Mouse (Mus musculus) erythroblast, embryonic 14.5 days (primary cell): Measurements from ENCODE around the gene Cyb5d1. TPM values are rescaled to one million over a fixed set of nuclear protein-coding genes. Genes with fewer than 3 reads are reported as not detected.
"Not testable (repeated sequence)": the region's sequence is repeated elsewhere in the genome, so short reads cannot be mapped to it uniquely, and the experiment has no call there.

ENCODE experiments used
- H3K27me3 ChIP-seq: 2 replicates; pipeline ENCODE4 v1.6.1; 2012; ENCODE audit warnings: inconsistent platforms; ENCODE audit not compliant: control insufficient read depth
- H3K36me3 ChIP-seq: 2 replicates; pipeline ENCODE4 v1.6.1; 2012; ENCODE audit warnings: mild to moderate bottlenecking, inconsistent platforms; ENCODE audit not compliant: control insufficient read depth
- H3K4me1 ChIP-seq: 2 replicates; pipeline ENCODE4 v1.6.1; 2012; ENCODE audit warnings: inconsistent platforms; ENCODE audit not compliant: control insufficient read depth
- H3K4me3 ChIP-seq: replicated peaks from 2 replicates; pipeline ENCODE3; 2012; ENCODE audit warnings: moderate library complexity, mild to moderate bottlenecking, inconsistent platforms
- H3K9me3 ChIP-seq: 2 replicates; pipeline ENCODE4 v1.6.1; 2012; ENCODE audit warnings: low read length, inconsistent platforms, mixed read lengths; ENCODE audit not compliant: control insufficient read depth
- GATA1 ChIP-seq: IDR thresholded peaks from 2 replicates; pipeline ENCODE4 v1.6.1; 2012; ENCODE audit warnings: low read length, inconsistent platforms, mixed read lengths
- TAL1 ChIP-seq: IDR thresholded peaks from 3 replicates; pipeline ENCODE4 v1.6.1; 2012; ENCODE audit warnings: low read length, inconsistent platforms, mixed read lengths
- polyA plus RNA-seq: library from polyadenylated mRNA; stranded (reverse); fragments of >175 nt; gene quantifications from 2 replicates; pipeline ENCODE4 v1.2.3, GENCODE M21; 2012

Gene Cyb5d1
- polyA plus RNA-seq, 1 experiment, result 0.12 TPM

DNA sequence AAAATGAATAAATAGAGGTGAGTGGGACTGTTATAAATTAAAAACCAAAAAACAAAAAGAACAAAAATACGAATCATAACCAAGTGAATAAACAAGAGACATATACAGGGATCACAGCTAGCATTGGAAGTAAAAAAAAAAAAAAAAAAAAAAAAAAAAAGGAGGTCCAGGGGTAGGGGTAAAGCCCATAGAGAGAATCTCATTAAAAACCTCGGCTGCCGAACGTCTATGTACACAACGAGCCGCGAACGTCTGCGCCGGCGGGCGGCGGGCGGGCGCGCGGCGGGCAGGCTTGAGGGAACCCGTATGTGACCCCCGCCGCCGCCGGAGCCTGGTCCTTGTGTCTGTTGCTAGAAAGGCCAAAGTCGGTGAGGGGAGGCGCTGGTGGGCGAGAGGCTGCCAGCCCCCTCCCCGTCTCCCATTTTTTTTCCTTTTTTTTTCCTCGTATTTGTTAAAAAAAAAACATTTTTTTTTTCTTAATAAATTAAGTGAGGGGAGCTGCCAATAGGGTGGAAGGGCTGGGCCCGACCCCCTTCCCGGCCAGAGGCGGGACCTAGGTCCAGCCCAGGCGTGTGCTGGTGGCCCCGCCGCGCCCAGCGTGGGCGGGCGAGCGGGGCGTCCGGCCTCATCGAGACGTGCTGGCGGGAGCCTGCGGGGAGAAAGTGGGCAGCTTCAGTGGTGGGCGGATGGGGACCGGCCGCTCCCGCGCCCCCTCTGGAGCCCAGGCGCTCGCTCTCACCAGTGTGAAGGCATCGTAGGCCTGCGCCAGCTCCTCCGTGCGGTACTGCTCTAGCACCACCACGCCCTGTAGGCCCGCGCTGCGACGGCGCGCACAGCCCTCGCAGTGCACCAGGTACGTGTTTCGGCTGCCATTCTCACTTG lies 4.0 kb upstream of the Cyb5d1 start:
- TF ChIP-seq TAL1 (no peak), GATA1 (no peak)
- peaks cover 25% of the 10 kb centered on the region for H3K27me3 ChIP-seq

DNA sequence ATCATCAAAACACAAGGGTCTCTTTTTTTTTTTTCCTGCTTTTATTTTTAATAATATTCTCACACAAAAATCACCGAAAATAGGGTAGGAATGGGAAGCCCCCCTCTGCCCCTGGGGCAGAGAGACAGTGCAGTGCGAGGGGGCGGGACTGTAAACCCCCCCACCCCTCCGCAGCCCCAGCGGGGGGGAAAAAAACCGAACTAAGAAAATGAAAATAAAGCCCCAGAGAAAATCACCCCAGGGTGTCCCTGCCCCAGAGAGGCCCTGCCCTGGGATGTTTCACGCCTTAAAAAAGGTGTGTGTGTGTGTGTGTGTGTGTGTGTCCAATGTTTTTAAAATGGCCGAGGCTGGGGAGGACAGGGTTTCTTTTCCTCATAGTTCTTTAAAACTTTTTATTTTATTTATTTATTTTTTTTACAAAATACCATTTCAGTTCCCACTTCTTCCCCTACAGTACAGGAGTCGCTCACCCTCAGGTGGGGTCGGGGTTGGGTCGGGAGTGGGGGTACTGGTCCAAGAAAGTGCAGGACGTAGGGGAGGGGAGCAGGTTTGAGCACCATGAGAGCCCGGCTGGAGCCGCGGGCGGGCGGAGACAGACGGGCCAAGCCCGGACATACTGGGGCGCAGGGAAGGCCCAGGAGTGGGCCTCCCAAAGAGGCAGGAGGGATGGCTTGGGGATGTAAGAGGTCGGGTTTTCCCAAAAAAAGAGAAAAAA lies 3.2 kb upstream of the Cyb5d1 start:
- Histone ChIP-seq H3K4me3 (no peak overlapping the region), H3K27me3 (peaks cover 25% of the 10 kb centered on the region), H3K9me3 (peaks cover 10% of the 10 kb centered on the region), H3K36me3 (peaks cover 35% of the 10 kb centered on the region), H3K4me1 (peaks cover 50% of the 10 kb centered on the region)
- TF ChIP-seq GATA1 (no peak), TAL1 (no peak)

More for the DNA sequence above, 4.0 kb upstream of the Cyb5d1 start:
- H3K4me1 ChIP-seq, result peaks cover 44% of the 10 kb centered on the region
- H3K36me3 ChIP-seq, result peaks cover 42% of the 10 kb centered on the region
- peaks cover 10% of the 10 kb centered on the region for H3K9me3 ChIP-seq
- no peak overlapping the region for H3K4me3 ChIP-seq

DNA sequence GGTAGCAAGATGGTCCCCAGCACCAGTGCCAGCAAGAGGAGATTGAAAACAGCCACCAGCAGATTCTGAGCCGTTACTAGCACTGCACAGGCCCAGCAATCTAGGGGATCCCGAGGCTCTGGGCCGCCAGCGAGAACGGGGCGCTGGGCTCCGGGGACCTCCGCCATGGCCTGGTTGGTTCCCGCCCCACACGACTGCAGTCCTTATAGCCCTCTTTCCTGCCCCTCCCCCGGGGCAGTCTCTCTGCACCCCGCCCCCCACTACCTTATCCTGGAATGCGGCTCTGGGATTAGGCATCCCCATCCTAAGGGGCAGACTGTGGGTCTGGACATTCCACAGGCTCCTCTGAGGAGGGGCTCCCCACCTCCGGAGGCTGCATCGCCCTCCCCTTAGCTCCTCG lies 2.6 kb upstream of the Cyb5d1 start, which contains the start of gene Tmem88:
TSS of gene Tmem88 (minus strand) at position 176 of the 400 bp plus-strand sequence.
- TF ChIP-seq TAL1 (no peak), GATA1 (no peak)
- H3K4me1 ChIP-seq, result peaks cover 50% of the 10 kb centered on the region
- H3K27me3 ChIP-seq, result peaks cover 25% of the 10 kb centered on the region
- H3K9me3 ChIP-seq, result peaks cover 10% of the 10 kb centered on the region
- H3K4me3 ChIP-seq, result peak within 1 kb of the TSS; percentile 84
- H3K36me3 ChIP-seq, result peaks cover 30% of the 10 kb centered on the region

DNA sequence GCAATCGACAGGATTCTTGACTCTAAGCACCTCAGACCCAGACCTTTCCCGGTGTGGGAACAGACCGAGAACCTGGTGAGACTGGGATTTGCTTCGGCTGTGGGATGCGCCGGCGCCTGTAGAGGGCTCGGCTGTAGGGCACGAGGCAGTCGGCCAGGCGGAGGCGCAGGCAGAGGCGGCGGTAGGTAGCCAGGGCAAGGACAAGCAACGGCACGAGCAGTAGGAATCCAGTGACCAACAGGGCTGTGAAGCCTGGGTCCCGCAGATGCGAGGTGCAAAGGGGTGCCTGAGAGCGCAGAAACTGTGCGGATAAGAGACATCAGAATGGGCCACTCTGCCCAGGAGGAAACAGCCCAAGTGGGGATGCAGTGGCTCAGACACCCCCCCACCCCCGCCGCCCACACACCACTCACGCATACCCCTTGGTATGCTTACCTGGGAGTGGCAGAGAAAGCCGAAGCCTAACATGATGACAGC lies 2.2 kb upstream of the Cyb5d1 start:
- peak overlapping the region; percentile 17 for H3K4me3 ChIP-seq
- H3K4me1 ChIP-seq, result peaks cover 50% of the 10 kb centered on the region
- no peak for TF ChIP-seq GATA1
- TF ChIP-seq TAL1, result no peak
- H3K36me3 ChIP-seq, result peaks cover 30% of the 10 kb centered on the region
- peaks cover 25% of the 10 kb centered on the region for H3K27me3 ChIP-seq
- H3K9me3 ChIP-seq, result peaks cover 10% of the 10 kb centered on the region

DNA sequence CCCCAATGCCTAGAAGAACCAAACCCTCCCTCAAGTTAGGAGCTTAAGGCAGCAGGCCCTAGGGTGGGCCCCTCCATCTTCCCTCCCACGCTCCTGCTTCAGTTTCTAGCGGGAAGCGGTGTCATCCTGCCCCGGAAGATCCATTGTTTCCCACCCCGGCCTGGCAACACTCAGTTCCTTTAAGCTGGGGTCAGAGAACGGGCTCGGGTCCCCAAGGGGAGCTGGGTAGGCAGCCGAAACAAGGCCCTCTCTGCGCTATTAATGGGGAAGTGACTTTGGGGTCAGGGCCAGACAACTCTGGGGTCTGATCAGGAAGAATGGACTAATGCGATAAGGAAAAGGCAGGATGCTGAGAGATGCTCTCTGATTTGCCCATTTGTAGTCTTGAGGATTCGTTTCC lies 1.3 kb upstream of the Cyb5d1 start:
- Histone ChIP-seq H3K4me1 (peaks cover 48% of the 10 kb centered on the region), H3K27me3 (peaks cover 25% of the 10 kb centered on the region), H3K9me3 (peaks cover 10% of the 10 kb centered on the region), H3K36me3 (peaks cover 28% of the 10 kb centered on the region), H3K4me3 (peak overlapping the region; percentile 84)
- no peak for TF ChIP-seq GATA1
- TF ChIP-seq TAL1, result no peak

DNA sequence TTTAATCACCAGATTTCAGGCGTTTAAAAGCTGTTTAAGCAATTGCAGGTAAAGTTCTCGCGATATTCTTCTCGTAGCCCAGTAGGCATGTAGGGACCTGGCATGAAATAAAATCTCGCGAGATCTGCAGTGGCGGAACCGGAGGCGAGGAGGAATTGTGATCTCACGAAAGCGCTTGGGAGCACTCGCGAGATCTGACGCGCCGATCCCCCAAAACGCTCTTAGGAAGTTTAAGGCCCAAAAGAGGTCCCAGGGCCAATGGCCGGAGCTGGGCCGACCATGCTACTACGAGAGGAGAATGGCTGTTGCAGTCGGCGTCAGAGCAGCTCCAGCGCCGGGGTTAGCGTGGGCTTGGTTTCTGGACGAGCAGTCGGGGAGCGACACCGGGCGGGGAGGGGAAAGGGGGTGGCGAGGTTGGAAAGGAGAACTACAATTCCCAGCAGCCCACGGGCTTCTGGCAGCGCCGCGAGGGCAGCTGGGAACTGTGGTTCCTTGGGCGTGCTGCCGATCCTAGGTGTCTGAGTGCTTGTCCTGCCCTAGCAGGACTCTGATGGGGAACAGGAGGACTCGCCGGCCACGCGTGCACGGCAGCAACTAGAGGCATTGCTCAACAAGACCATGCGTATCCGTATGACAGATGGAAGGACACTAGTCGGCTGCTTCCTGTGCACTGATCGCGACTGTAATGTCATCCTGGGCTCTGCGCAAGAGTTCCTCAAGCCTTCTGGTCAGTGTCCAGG lies 373 bp upstream of the Cyb5d1 start:
- no peak for TF ChIP-seq GATA1
- no peak for TF ChIP-seq TAL1
- H3K4me3 ChIP-seq, result peak overlapping the region; percentile 84
- peaks cover 10% of the 10 kb centered on the region for H3K9me3 ChIP-seq

DNA sequence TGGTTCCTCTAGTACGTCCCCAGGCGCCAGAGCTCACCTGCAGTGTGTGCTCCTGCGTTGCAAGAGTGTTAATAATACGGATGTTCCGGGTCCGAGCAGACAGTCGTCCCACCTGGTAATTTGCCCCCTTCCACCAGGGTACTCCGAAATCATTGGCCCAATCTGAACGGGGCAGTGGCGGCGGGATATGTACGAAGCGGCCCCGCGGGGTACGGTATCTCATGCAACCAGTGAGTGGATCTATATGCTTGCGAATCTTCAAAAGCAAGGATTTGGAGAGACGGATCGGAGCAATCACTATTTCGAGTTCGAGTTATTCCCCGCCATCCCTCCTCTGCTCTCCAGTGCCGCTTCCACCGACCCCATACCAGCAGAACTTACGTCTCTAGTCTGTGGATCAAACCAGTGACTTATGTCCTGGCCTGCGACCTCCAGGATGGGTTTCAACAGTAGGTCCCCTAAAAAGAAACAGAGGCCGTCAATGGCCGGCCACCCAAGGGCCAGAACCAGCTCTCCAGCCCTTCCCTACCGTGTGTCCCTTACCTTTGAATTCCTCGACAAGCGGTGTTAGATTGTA lies 752 bp downstream of the Cyb5d1 start:
- H3K36me3 ChIP-seq, H3K9me3 ChIP-seq: not testable (repeated sequence)
- peaks cover 20% of the 10 kb centered on the region for H3K27me3 ChIP-seq
- peaks cover 41% of the 10 kb centered on the region for H3K4me1 ChIP-seq
- H3K4me3 ChIP-seq, result peak overlapping the region; percentile 84

More for the DNA sequence above, 373 bp upstream of the Cyb5d1 start:
- H3K27me3 ChIP-seq, result peaks cover 25% of the 10 kb centered on the region
- H3K4me1 ChIP-seq, result peaks cover 39% of the 10 kb centered on the region
- peaks cover 21% of the 10 kb centered on the region for H3K36me3 ChIP-seq

DNA sequence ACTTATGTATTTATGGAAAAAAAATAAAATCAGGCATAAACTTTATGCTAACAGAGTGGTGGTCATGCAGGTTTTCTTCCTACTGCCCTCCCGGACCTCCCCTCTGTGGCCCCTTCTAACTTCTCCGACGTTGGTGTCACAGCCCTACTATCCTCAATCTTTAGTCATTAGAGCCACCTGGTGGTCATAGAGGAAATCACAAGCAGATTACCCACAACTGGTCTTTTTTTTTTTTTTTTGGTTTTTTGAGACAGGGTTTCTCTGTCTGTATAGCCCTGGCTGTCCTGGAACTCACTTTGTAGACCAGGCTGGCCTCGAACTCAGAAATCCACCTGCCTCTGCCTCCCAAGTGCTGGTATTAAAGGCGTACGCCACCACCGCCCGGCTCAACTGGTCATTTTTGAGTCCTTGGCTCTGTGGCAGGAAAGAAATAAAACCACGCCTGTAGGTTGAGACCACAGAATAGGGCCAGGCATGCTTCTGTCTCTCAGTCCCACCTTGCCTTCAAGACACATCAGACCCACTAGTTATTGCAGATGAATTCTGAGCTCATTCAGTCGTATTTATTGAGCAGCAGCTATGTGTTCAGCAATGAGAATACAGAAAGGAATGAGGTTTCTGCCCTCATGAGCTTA lies 4.9 kb downstream of the Cyb5d1 start:
- TF ChIP-seq TAL1, result no peak
- TF ChIP-seq GATA1, result no peak
- H3K36me3 ChIP-seq, result peaks cover 5% of the 10 kb centered on the region
- no peaks in the 10 kb centered on the region; the same call in 1 of the 2 replicates for H3K27me3 ChIP-seq
- H3K9me3 ChIP-seq, result no peaks in the 10 kb centered on the region
- no peak overlapping the region for H3K4me3 ChIP-seq
- H3K4me1 ChIP-seq, result peaks cover 17% of the 10 kb centered on the region
